23 mouse cellular contexts compared by ENCODE assay signal in the genomic region with DNA sequence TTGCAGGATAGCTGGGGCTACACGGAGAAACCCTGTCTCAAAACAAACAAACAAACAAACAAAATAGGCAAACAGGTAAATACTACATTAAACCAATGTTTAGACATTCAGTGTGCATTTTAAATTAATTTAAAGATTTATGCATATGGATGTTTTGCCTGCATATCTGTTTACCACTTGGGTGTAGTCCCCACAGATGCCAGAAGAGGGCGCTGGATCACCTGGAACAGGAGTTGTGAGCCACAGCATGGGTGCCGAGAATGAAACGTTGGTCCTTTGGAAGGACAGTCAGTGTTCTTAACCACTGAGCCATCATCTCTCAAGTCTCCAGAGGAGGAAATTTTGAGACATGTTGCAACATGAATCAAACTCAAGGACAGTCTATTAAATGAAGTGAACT. TPM values are rescaled to one million over a fixed set of nuclear protein-coding genes. Genes with fewer than 3 reads are reported as not detected.
DNase-seq lines count a peak whose midpoint lies in the region; ATAC-seq and TF ChIP-seq lines count a peak whose summit lies in the region.
"Had no signal": no experiment of that assay in that cellular context is flagged by ENCODE, and none has a peak within 500 bp of the region (broad histone marks: within the 10 kb centered on the region; RNA-seq: fewer than 3 reads in every experiment).

No protein-coding gene starts in this region.

- no peak overlapping the region for H3K4me2 ChIP-seq in hindbrain, postnatal 0 days (ENCODE audit: low read depth, low read length)
- H3K4me2 ChIP-seq in hindbrain, embryonic 12.5 days (replicated peaks): no peak overlapping the region
- H3K4me2 ChIP-seq in hindbrain, embryonic 13.5 days: no peak overlapping the region
- H3K4me2 ChIP-seq: forebrain, embryonic 13.5 days; heart, embryonic 12.5 days; limb, embryonic 12.5 days had no signal

- no peaks in the 10 kb centered on the region for H3K27me3 ChIP-seq in hindbrain, postnatal 0 days (ENCODE audit: insufficient read depth, low read length)
- H3K27me3 ChIP-seq in hindbrain, embryonic 12.5 days: peaks cover 17% of the 10 kb centered on the region
- peaks cover 3 to 10% of the 10 kb centered on the region in 2 experiments; a peak in 3 of 4 replicates for H3K27me3 ChIP-seq in MEL (ENCODE audit: control insufficient read depth in 1 of 2, insufficient read depth in 2 of 2, low read length in 2 of 2)
- no peaks in the 10 kb centered on the region for H3K27me3 ChIP-seq in testis, adult 2 months (ENCODE audit: control insufficient read depth, insufficient read depth, low read length)
- H3K27me3 ChIP-seq in hindbrain, embryonic 13.5 days: 0 out of 2 replicates have a peak, but pooled peaks cover under 1% of the 10 kb centered on the region

- TF ChIP-seq RAD21 in MEL (IDR thresholded peaks at IDR 0.05; ENCODE audit: low read depth, low read length): peak; percentile 22

- no peak for DNase-seq in hindbrain, postnatal 0 days (ENCODE audit: low spot score)
- DNase-seq in lung, adult 2 months: no peak
- DNase-seq in lung, postnatal 10 days: no peak
- peak; percentile 31 for DNase-seq in MEL (ENCODE audit: low read depth, low spot score)
- DNase-seq in adrenal gland, postnatal 14 days: no peak
- DNase-seq: adrenal gland, adult 8-10 months; cerebellum, adult 18-20 months; cerebellum, postnatal 36 days; heart, postnatal 36 days; kidney, adult 9 months; midbrain, embryonic 14.5 days had no signal

- H3K4me3 ChIP-seq in hindbrain, postnatal 0 days (ENCODE audit: low read length): no peak overlapping the region
- H3K4me3 ChIP-seq in hindbrain, embryonic 12.5 days: no peak overlapping the region
- H3K4me3 ChIP-seq in lung, adult 2 months (replicated peaks; ENCODE audit: extremely low read depth, low read depth, low read length): no peak overlapping the region
- no peak overlapping the region for H3K4me3 ChIP-seq in MEL (ENCODE audit: control insufficient read depth in 1 of 2, insufficient read depth in 1 of 2, low read depth in 2 of 2, low read length in 2 of 2)
- no peak overlapping the region for H3K4me3 ChIP-seq in testis, adult 2 months (ENCODE audit: control insufficient read depth, low read depth, low read length)
- no peak overlapping the region for H3K4me3 ChIP-seq in hindbrain, embryonic 13.5 days
- H3K4me3 ChIP-seq: forebrain, embryonic 13.5 days; heart, embryonic 12.5 days; limb, embryonic 12.5 days had no signal

- H3K9ac ChIP-seq in hindbrain, postnatal 0 days (replicated peaks; ENCODE audit: low read length): no peak overlapping the region
- H3K9ac ChIP-seq in hindbrain, embryonic 12.5 days: no peak overlapping the region
- no peak overlapping the region for H3K9ac ChIP-seq in MEL (ENCODE audit: control insufficient read depth, low read depth, low read length, poor library complexity, severe bottlenecking)
- no peak overlapping the region for H3K9ac ChIP-seq in hindbrain, embryonic 13.5 days
- H3K9ac ChIP-seq: forebrain, embryonic 13.5 days; heart, embryonic 12.5 days; limb, embryonic 12.5 days had no signal

- H3K4me1 ChIP-seq in hindbrain, postnatal 0 days (ENCODE audit: insufficient read depth, low read length): peaks cover 5% of the 10 kb centered on the region
- peaks cover 13% of the 10 kb centered on the region for H3K4me1 ChIP-seq in hindbrain, embryonic 12.5 days
- H3K4me1 ChIP-seq in lung, adult 2 months (ENCODE audit: control insufficient read depth, insufficient read depth, low read length): peaks cover 13% of the 10 kb centered on the region
- no peaks in the 10 kb centered on the region; a peak in 1 of 4 replicates for H3K4me1 ChIP-seq in MEL (ENCODE audit: control insufficient read depth in 1 of 2, insufficient read depth in 2 of 2, low read length in 2 of 2)
- peaks cover 5% of the 10 kb centered on the region; the same call in 1 of the 2 replicates for H3K4me1 ChIP-seq in testis, adult 2 months (ENCODE audit: control insufficient read depth, insufficient read depth, low read length)
- peaks cover 22% of the 10 kb centered on the region for H3K4me1 ChIP-seq in hindbrain, embryonic 13.5 days (replicated peaks)

- H3K36me3 ChIP-seq in hindbrain, postnatal 0 days (ENCODE audit: insufficient read depth, low read length): no peaks in the 10 kb centered on the region
- no peaks in the 10 kb centered on the region for H3K36me3 ChIP-seq in hindbrain, embryonic 12.5 days
- H3K36me3 ChIP-seq in MEL (ENCODE audit: control insufficient read depth in 1 of 2, insufficient read depth in 2 of 2, low read length in 2 of 2): no peaks in the 10 kb centered on the region
- H3K36me3 ChIP-seq in testis, adult 2 months (ENCODE audit: control insufficient read depth, insufficient read depth, low read length): no peaks in the 10 kb centered on the region
- H3K36me3 ChIP-seq in hindbrain, embryonic 13.5 days: no peaks in the 10 kb centered on the region
- H3K36me3 ChIP-seq: G1E; heart, embryonic 12.5 days; limb, embryonic 12.5 days had no signal

- H3K79me2 ChIP-seq in MEL (ENCODE audit: control insufficient read depth, insufficient read depth, low read length, poor library complexity): no peaks in the 10 kb centered on the region

- no peak overlapping the region for H3K27ac ChIP-seq in hindbrain, postnatal 0 days
- H3K27ac ChIP-seq in hindbrain, embryonic 12.5 days: no peak overlapping the region
- H3K27ac ChIP-seq in MEL (ENCODE audit: control insufficient read depth, low read depth, low read length): no peak overlapping the region
- H3K27ac ChIP-seq in testis, adult 2 months (ENCODE audit: control insufficient read depth, insufficient read depth, low read depth, low read length): no peak overlapping the region
- H3K27ac ChIP-seq in hindbrain, embryonic 13.5 days: no peak overlapping the region
- H3K27ac ChIP-seq: forebrain, embryonic 13.5 days; limb, embryonic 12.5 days had no signal

- peak; percentile 16; the same call in 1 of the 2 replicates for TF ChIP-seq CTCF in hindbrain, postnatal 0 days (IDR thresholded peaks at IDR 0.05; ENCODE audit: low read depth)
- 0 out of 2 replicates have a peak, but pooled peaks have one; percentile 3 for TF ChIP-seq CTCF in lung, adult 2 months (IDR thresholded peaks at IDR 0.05; ENCODE audit: insufficient read depth, low read length)
- peak; percentile 50 to 59 (median 53); a peak in 5 of 6 replicates for TF ChIP-seq CTCF in MEL (IDR thresholded peaks at IDR 0.05 in 2 of 3, conservative IDR thresholded peaks at IDR 0.05 in 1 of 3; ENCODE audit: control insufficient read depth in 1 of 3, insufficient read depth in 1 of 3, low read depth in 2 of 3, low read length in 3 of 3, poor library complexity in 1 of 3, severe bottlenecking in 1 of 3)
- peak; percentile 75; the same call in 1 of the 2 replicates for TF ChIP-seq CTCF in testis, adult 2 months (IDR thresholded peaks at IDR 0.05; ENCODE audit: control insufficient read depth, insufficient read depth, insufficient replicate concordance, low read depth, low read length)

- TF ChIP-seq POLR2A in lung, adult 2 months (IDR thresholded peaks at IDR 0.05; ENCODE audit: borderline replicate concordance, extremely low read depth, low read depth, low read length): no peak
- TF ChIP-seq POLR2A in MEL (IDR thresholded peaks at IDR 0.05; ENCODE audit: control insufficient read depth in 1 of 2, insufficient read depth in 1 of 2, low read depth in 1 of 2, low read length in 2 of 2, poor library complexity in 1 of 2): no peak
- TF ChIP-seq POLR2A in testis, adult 2 months (IDR thresholded peaks at IDR 0.05; ENCODE audit: control insufficient read depth, low read depth, low read length): no peak

- no peak for ATAC-seq in hindbrain, postnatal 0 days
- no peak for ATAC-seq in hindbrain, embryonic 12.5 days (ENCODE audit: low FRiP score)
- ATAC-seq in hindbrain, embryonic 13.5 days (ENCODE audit: low FRiP score): no peak
- ATAC-seq: forebrain, embryonic 13.5 days had no signal

- TF ChIP-seq EP300 in MEL (IDR thresholded peaks at IDR 0.05; ENCODE audit: low read depth in 1 of 2, low read length in 2 of 2): no peak

- no peaks in the 10 kb centered on the region for H3K9me3 ChIP-seq in hindbrain, postnatal 0 days (ENCODE audit: low read length)
- H3K9me3 ChIP-seq in hindbrain, embryonic 12.5 days (replicated peaks): no peaks in the 10 kb centered on the region
- H3K9me3 ChIP-seq in MEL (replicated peaks; ENCODE audit: insufficient read depth, low read length): no peaks in the 10 kb centered on the region
- no peaks in the 10 kb centered on the region; the same call in 1 of the 2 replicates for H3K9me3 ChIP-seq in hindbrain, embryonic 13.5 days
- H3K9me3 ChIP-seq: G1E; limb, embryonic 12.5 days had no signal

- WGBS in hindbrain, postnatal 0 days: 68% methylated on average over 4 of the region's 4 CpGs
- 74% methylated on average over 4 of the region's 4 CpGs for WGBS in hindbrain, embryonic 12.5 days
- 77% methylated on average over 4 of the region's 4 CpGs for WGBS in lung, adult 2 months
- 61% methylated on average over 4 of the region's 4 CpGs for WGBS in hindbrain, embryonic 13.5 days

TF ChIP-seq in MEL, 35 proteins besides CTCF, POLR2A, EP300 and RAD21 (continues in another document):
- TF ChIP-seq SMC3 (IDR thresholded peaks at IDR 0.05; ENCODE audit: low read depth, low read length) (peak; percentile 35), ZC3H11A (IDR thresholded peaks at IDR 0.05; ENCODE audit: low read depth, low read length) (peak; percentile 7; the same call in 1 of the 2 replicates)

RNA-seq across cellular contexts. Expression of a gene that starts 46.4 kb away (rescaled TPM):
- total RNA-seq in hindbrain, postnatal 0 days (2014; rRNA removed): 0.21 TPM in 1 of 2 replicates, not detected in the other
- polyA plus RNA-seq in hindbrain, postnatal 0 days (2015; fragmentation: Nextera tagmentation; extraction: Ambion mirVana): 0.08 and 0.24 TPM in 2 replicates
- polyA plus RNA-seq in hindbrain, embryonic 12.5 days (2016; fragmentation: Nextera tagmentation; extraction: Ambion mirVana): 0.82 and 2.2 TPM in 2 replicates
- polyA plus RNA-seq in lung, adult 2 months (2012; rRNA removed): not detected in 2 replicates
- not detected in 2 replicates for total RNA-seq in MEL (2012; rRNA removed)
- polyA plus RNA-seq in MEL (2012; ENCODE audit: insufficient read depth in 1 of 2, insufficient read length in 2 of 2, low read depth in 1 of 2, low replicate concordance in 2 of 2, missing spikeins in 1 of 2): not detected
- not detected in 2 replicates for polyA plus RNA-seq in testis, adult 2 months (2012; rRNA removed)
- 0.30 and 0.74 TPM in 2 replicates for polyA plus RNA-seq in hindbrain, embryonic 13.5 days (2015; fragmentation: Nextera tagmentation; extraction: Ambion mirVana)
- total RNA-seq in adrenal gland, postnatal 14 days (2021): not detected in 2 replicates
- total RNA-seq: adrenal gland, adult 8-10 months; gastrocnemius, postnatal 4 days; heart, postnatal 36 days; layer of hippocampus, adult 18-20 months; left cerebral cortex, adult 18-20 months; megakaryocyte progenitor cell, adult 5-6 weeks had no signal
- polyA plus RNA-seq: forebrain, embryonic 13.5 days; G1E; heart, embryonic 12.5 days; limb, embryonic 12.5 days; liver, embryonic 16.5 days; midbrain, embryonic 14.5 days had no signal

RNA-seq across cellular contexts. Expression of a gene that starts 52.5 kb away (rescaled TPM):
- total RNA-seq in hindbrain, postnatal 0 days (2014; rRNA removed): 0.83 and 2.5 TPM in 2 replicates
- polyA plus RNA-seq in hindbrain, postnatal 0 days (2015; fragmentation: Nextera tagmentation; extraction: Ambion mirVana): 5.7 and 7.4 TPM in 2 replicates
- 1.4 and 2.4 TPM in 2 replicates for polyA plus RNA-seq in hindbrain, embryonic 12.5 days (2016; fragmentation: Nextera tagmentation; extraction: Ambion mirVana)
- 2.2 and 2.4 TPM in 2 replicates for polyA plus RNA-seq in lung, adult 2 months (2012; rRNA removed)
- not detected in 2 replicates for total RNA-seq in MEL (2012; rRNA removed)
- not detected for polyA plus RNA-seq in MEL (2012; ENCODE audit: insufficient read depth in 1 of 2, insufficient read length in 2 of 2, low read depth in 1 of 2, low replicate concordance in 2 of 2, missing spikeins in 1 of 2)
- polyA plus RNA-seq in testis, adult 2 months (2012; rRNA removed): 1.5 and 2.3 TPM in 2 replicates
- 6.3 and 6.9 TPM in 2 replicates for polyA plus RNA-seq in hindbrain, embryonic 13.5 days (2015; fragmentation: Nextera tagmentation; extraction: Ambion mirVana)
- 4.0 and 12.9 TPM in 2 replicates for total RNA-seq in adrenal gland, postnatal 14 days (2021)
- polyA plus RNA-seq: G1E had no signal

Comparison
In these comparisons a context has a peak if more than half of its experiments do, and no peak if none do; other contexts are left out.
1. CTCF ChIP-seq: peak in every context shown above with its lines; median percentile 75 in testis, adult 2 months; 53 in MEL; 16 in hindbrain, postnatal 0 days; 3 in lung, adult 2 months.